Mouse (Mus musculus) stomach, postnatal 0 days (tissue): ENCODE data around the gene Eif4e. TPM values are rescaled to one million over a fixed set of nuclear protein-coding genes. Genes with fewer than 3 reads are reported as not detected.

ENCODE experiments used
- ATAC-seq: fragments of 200-750 bp; cut with Nextera tagmentation; 2 replicates; pipeline ENCODE4 v1.8.0; 2017; ENCODE audit not compliant: low FRiP score, low TSS enrichment
- DNase-seq: peaks from one replicate; pipeline ENCODE4 v3.0.0-alpha.2; 2016; ENCODE audit warnings: low spot score
- H3K27ac ChIP-seq: fragments of 300-500 bp; sonication (generic); replicated peaks from 2 replicates; pipeline ENCODE4 v1.5.1; 2014; ENCODE audit warnings: mild to moderate bottlenecking, control low read depth
- H3K27me3 ChIP-seq: fragments of 300-500 bp; sonication (generic); 2 replicates; pipeline ENCODE4 v1.6.1; 2014; ENCODE audit warnings: low read length; ENCODE audit not compliant: control insufficient read depth, insufficient read depth
- H3K36me3 ChIP-seq: fragments of 300-500 bp; sonication (generic); 2 replicates; pipeline ENCODE4 v1.6.1; 2014; ENCODE audit warnings: low read length, mixed read lengths; ENCODE audit not compliant: control insufficient read depth, insufficient read depth
- H3K4me1 ChIP-seq: fragments of 300-500 bp; sonication (generic); replicated peaks from 2 replicates; pipeline ENCODE4 v1.6.1; 2014; ENCODE audit warnings: antibody characterized with exemption; ENCODE audit not compliant: control insufficient read depth, insufficient read depth
- H3K4me2 ChIP-seq: fragments of 300-500 bp; sonication (generic); replicated peaks from 2 replicates; pipeline ENCODE4 v1.6.1; 2014; ENCODE audit warnings: low read depth, mild to moderate bottlenecking, control low read depth, moderate library complexity
- H3K4me3 ChIP-seq: fragments of 300-500 bp; sonication (generic); 2 replicates; pipeline ENCODE4 v1.5.1; 2014; ENCODE audit warnings: low read depth, low read length, control low read depth
- H3K9ac ChIP-seq: fragments of 300-500 bp; sonication (generic); 2 replicates; pipeline ENCODE4 v1.6.1; 2014; ENCODE audit warnings: mild to moderate bottlenecking, low read length, control low read depth, mixed read lengths
- H3K9me3 ChIP-seq: fragments of 300-500 bp; sonication (generic); 2 replicates; pipeline ENCODE4 v1.6.1; 2016; ENCODE audit warnings: low read length; ENCODE audit not compliant: control insufficient read depth
- CTCF ChIP-seq: IDR thresholded peaks from 2 replicates; pipeline ENCODE4 v1.5.1; 2016; ENCODE audit warnings: antibody characterized with exemption, low read depth, mild to moderate bottlenecking, moderate library complexity
- EP300 ChIP-seq: optimal IDR thresholded peaks from 2 replicates; pipeline ENCODE3; 2016; ENCODE audit warnings: antibody characterized with exemption
- WGBS: fragments of 180-500 bp; shearing (Covaris S2); extraction: QIAGEN DNeasy Blood & Tissue Kit; methylation state at CpG from one replicate; pipeline ENCODE4 v1.1.7; 2014; 5-methylcytosine and 5-hydroxymethylcytosine counted together
- polyA plus RNA-seq: library from polyadenylated mRNA; unstranded; fragments of >200 nt; fragmentation: Nextera tagmentation; extraction: Ambion mirVana; gene quantifications from 2 replicates; pipeline ENCODE4 v1.2.1, GENCODE M21; 2015

Gene Eif4e
- polyA plus RNA-seq, 1 experiment from 2014 or later: 162 TPM

DNA sequence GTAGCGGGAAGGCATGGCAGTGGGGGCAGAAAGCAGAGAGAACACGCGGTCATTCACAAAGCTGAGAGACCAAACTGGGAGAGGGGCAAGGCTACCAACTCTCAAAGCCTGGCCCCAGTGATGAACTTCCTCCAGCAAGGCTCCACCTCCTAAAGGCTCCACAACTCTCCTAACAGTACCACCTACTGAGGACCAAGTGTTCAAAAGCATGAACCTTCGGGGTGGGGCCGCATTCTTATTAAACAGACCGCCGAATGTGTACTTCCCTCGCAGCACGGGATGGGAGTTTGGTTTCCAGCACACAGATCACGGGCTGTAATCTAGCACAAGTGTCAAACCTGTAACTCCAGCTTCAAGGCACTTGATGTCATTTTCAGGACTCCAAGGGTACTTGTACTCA lies 52.9 kb downstream of the Eif4e start:
- Histone ChIP-seq H3K27me3 (no peaks in the 10 kb centered on the region), H3K9ac (no peak overlapping the region), H3K27ac (no peak overlapping the region), H3K36me3 (no peaks in the 10 kb centered on the region), H3K4me1 (no peaks in the 10 kb centered on the region), H3K9me3 (no peaks in the 10 kb centered on the region), H3K4me3 (no peak overlapping the region), H3K4me2 (no peak overlapping the region)
- ATAC-seq (no peak), DNase-seq (no peak)
- 78% methylated on average over 10 of the region's 10 CpGs for WGBS
- TF ChIP-seq EP300 (no peak), CTCF (no peak)

- DNase-seq (no peak), ATAC-seq (no peak)
- Histone ChIP-seq H3K9me3 (no peaks in the 10 kb centered on the region), H3K27ac (no peak overlapping the region), H3K27me3 (no peaks in the 10 kb centered on the region), H3K9ac (no peak overlapping the region), H3K36me3 (no peaks in the 10 kb centered on the region), H3K4me3 (no peak overlapping the region), H3K4me2 (no peak overlapping the region), H3K4me1 (no peaks in the 10 kb centered on the region)
- 22% methylated on average over 7 of the region's 7 CpGs for WGBS
- no peak for TF ChIP-seq CTCF
- no peak for TF ChIP-seq EP300
These were observed 60.2 kb downstream of the Eif4e start for GRCm38 (mm10) chr3:138586213-138586612.

GRCm38 (mm10) chr3:138587137-138587536 lies 61.2 kb downstream of the Eif4e start:
- TF ChIP-seq EP300: no peak
- TF ChIP-seq CTCF: no peak
- H3K4me1 ChIP-seq: no peaks in the 10 kb centered on the region
- no peak overlapping the region for H3K27ac ChIP-seq
- no peak overlapping the region for H3K4me3 ChIP-seq
- no peak overlapping the region for H3K4me2 ChIP-seq
- WGBS: 85% methylated on average over 4 of the region's 4 CpGs
- no peaks in the 10 kb centered on the region for H3K9me3 ChIP-seq
- H3K27me3 ChIP-seq: no peaks in the 10 kb centered on the region
- DNase-seq (no peak), ATAC-seq (no peak)
- H3K9ac ChIP-seq: no peak overlapping the region
- no peaks in the 10 kb centered on the region for H3K36me3 ChIP-seq

DNA sequence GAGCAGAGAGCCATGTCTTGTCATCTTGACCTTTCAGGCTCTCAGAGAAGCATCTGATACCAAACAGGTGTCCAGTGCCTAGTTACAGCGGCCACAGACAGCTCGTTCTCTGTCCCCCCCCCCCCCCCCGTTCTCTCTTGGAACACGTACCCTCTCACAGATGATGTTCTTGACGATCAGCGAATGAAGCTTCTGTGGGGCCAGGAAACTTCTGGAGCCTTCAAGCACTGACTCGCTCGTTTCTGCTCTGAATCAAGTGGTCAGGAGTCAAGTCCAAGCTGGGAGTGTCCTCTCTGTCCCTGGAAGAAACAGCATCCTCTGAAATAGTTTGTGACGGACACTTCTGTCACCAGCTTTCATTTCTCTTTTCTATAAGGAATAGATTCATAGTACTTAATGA lies 62.0 kb downstream of the Eif4e start:
- 83% methylated on average over 9 of the region's 9 CpGs for WGBS
- Histone ChIP-seq H3K4me3 (no peak overlapping the region), H3K9ac (no peak overlapping the region), H3K27me3 (no peaks in the 10 kb centered on the region), H3K36me3 (no peaks in the 10 kb centered on the region), H3K4me1 (no peaks in the 10 kb centered on the region), H3K4me2 (no peak overlapping the region), H3K9me3 (no peaks in the 10 kb centered on the region), H3K27ac (no peak overlapping the region)
- TF ChIP-seq CTCF: no peak
- no peak for TF ChIP-seq EP300
- ATAC-seq (no peak), DNase-seq (no peak)

DNA sequence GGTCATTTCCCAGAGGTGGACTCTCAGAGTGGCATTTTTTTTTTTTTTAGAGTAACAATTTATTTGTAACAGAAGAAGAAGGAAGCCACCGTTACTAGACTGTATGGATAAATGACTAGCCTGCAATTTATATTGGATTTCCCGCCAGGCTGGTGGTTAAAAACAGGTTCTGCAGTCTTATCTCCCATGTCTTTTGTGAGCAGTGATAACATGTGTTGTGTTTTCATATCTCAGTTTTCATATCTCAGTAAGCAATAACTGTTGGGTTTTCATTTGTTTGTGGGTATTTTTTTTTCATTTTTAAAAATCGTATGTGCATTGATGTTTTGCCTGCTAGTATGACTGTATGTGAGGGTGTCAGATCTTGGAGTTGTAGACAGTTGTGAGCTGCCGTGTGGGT lies 65.0 kb downstream of the Eif4e start:
- Histone ChIP-seq H3K4me1 (no peaks in the 10 kb centered on the region), H3K4me2 (no peak overlapping the region), H3K27me3 (no peaks in the 10 kb centered on the region), H3K9ac (no peak overlapping the region), H3K9me3 (no peaks in the 10 kb centered on the region), H3K36me3 (no peaks in the 10 kb centered on the region), H3K4me3 (no peak overlapping the region), H3K27ac (no peak overlapping the region)
- TF ChIP-seq EP300 (no peak), CTCF (no peak)
- ATAC-seq: no peak
- DNase-seq: no peak
- WGBS: 80% methylated on average over 4 of the region's 4 CpGs

DNA sequence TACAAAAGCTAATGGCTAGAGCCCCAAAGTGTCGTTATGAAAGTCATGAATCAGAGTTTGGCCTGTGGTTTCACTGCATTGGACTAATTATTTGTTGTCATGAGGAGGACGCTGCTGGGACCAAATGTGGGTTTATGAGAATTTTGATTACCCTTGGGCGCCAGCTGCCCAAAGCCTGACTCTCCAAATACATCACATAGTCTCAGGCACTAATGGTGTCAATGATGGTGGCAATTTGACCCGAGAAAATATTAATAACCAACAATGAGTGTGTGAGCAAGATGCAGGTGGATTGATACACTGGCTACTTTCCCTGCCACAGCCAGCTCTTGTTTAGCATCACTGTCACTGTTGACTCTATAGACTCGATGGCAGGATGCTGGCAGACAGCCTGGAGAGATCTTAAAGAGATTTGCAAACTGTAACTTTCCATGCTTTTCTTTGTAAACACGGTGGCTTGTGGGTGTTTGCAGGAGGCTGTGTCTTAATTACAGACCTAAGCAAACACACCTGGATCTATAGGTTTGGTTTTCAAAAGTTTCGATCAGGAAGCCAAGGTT lies 65.9 kb downstream of the Eif4e start:
- Histone ChIP-seq H3K4me3 (no peak overlapping the region), H3K27ac (no peak overlapping the region), H3K9ac (no peak overlapping the region), H3K9me3 (no peaks in the 10 kb centered on the region), H3K4me1 (no peaks in the 10 kb centered on the region), H3K36me3 (no peaks in the 10 kb centered on the region), H3K27me3 (no peaks in the 10 kb centered on the region), H3K4me2 (no peak overlapping the region)
- TF ChIP-seq CTCF (no peak), EP300 (no peak)
- WGBS: 64% methylated on average over 7 of the region's 7 CpGs
- ATAC-seq (no peak), DNase-seq (no peak)
